Comparison of ENCODE assay signal across 12 mouse cellular contexts in genomic region chr3:27473801-27474599, GRCm38 (mm10).
DNase-seq lines count a peak whose midpoint lies in the region; ATAC-seq and TF ChIP-seq lines count a peak whose summit lies in the region.
"Had no signal": no experiment of that assay in that cellular context is flagged by ENCODE, and none has a peak within 500 bp of the region (broad histone marks: within the 10 kb centered on the region; RNA-seq: fewer than 3 reads in every experiment).

No protein-coding gene starts in this region.

- no peak for TF ChIP-seq CTCF in heart, adult 2 months (IDR thresholded peaks at IDR 0.05)
- TF ChIP-seq CTCF in Patski (IDR thresholded peaks at IDR 0.05), result no peak

- DNase-seq in heart, adult 2 months, result peak; percentile 45 to 76
- no peak for DNase-seq in Patski (ENCODE audit: low read depth, low spot score)
- DNase-seq in gastrocnemius, postnatal 36 days, result peak; percentile 30 to 34
- no peak for DNase-seq in cerebellum, postnatal 14 days
- DNase-seq: cerebellum, adult 11-12 months had no signal

- H3K27ac ChIP-seq in heart, adult 2 months, result peak overlapping the region; percentile 66
- H3K27ac ChIP-seq in heart, embryonic 11.5 days (ENCODE audit: low read depth, low read length), result no peak overlapping the region
- H3K27ac ChIP-seq in kidney, embryonic 16.5 days (ENCODE audit: low read length), result peak overlapping the region; percentile 41
- H3K27ac ChIP-seq in neural tube, embryonic 15.5 days (replicated peaks), result no peak overlapping the region
- H3K27ac ChIP-seq: embryonic facial prominence, embryonic 13.5 days; hindbrain, embryonic 13.5 days; macrophage had no signal

- CTCF ChIA-PET in Patski (lab: Charles Lee), result interaction anchor here (1.1 to 1.9 kb wide), 2 partner anchors 231 to 633 kb away, joined by 3 to 6 read pairs; no protein-coding TSS in a partner anchor

- H3K9me3 ChIP-seq in heart, embryonic 11.5 days (replicated peaks; ENCODE audit: control insufficient read depth, low read length), result 0 out of 2 replicates have a peak, but pooled peaks cover 3% of the 10 kb centered on the region
- H3K9me3 ChIP-seq in kidney, embryonic 16.5 days (ENCODE audit: low read length), result no peaks in the 10 kb centered on the region; the same call in 1 of the 2 replicates
- H3K9me3 ChIP-seq in neural tube, embryonic 15.5 days (replicated peaks), result no peaks in the 10 kb centered on the region
- H3K9me3 ChIP-seq: embryonic facial prominence, embryonic 13.5 days; hindbrain, embryonic 13.5 days had no signal

- H3K27me3 ChIP-seq in heart, adult 2 months (ENCODE audit: control insufficient read depth, insufficient read depth, low read length), result no peaks in the 10 kb centered on the region
- H3K27me3 ChIP-seq in heart, embryonic 11.5 days (ENCODE audit: control insufficient read depth, insufficient read depth, low read length), result no peaks in the 10 kb centered on the region
- H3K27me3 ChIP-seq in Patski, result no peaks in the 10 kb centered on the region
- no peaks in the 10 kb centered on the region for H3K27me3 ChIP-seq in kidney, embryonic 16.5 days (ENCODE audit: insufficient read depth, low read length)
- H3K27me3 ChIP-seq in neural tube, embryonic 15.5 days (replicated peaks), result no peaks in the 10 kb centered on the region
- H3K27me3 ChIP-seq: embryonic facial prominence, embryonic 13.5 days; hindbrain, embryonic 13.5 days had no signal

- intact Hi-C loops in heart, adult 2 months (cut with DNase I), result no loop called here
- intact Hi-C loops in gastrocnemius, postnatal 36 days (cut with DNase I), result no loop called here

- no peak for TF ChIP-seq POLR2A in heart, adult 2 months (IDR thresholded peaks at IDR 0.05; ENCODE audit: insufficient read depth, low read depth, low read length)

- in situ Hi-C loops in Patski (cut with MboI; ENCODE audit: low pct_unique_long_range_greater_than_20kb), result no loop called here

- peaks cover 6% of the 10 kb centered on the region for H3K4me1 ChIP-seq in heart, adult 2 months (ENCODE audit: control insufficient read depth, insufficient read depth, low read length)
- peaks cover 11% of the 10 kb centered on the region for H3K4me1 ChIP-seq in heart, embryonic 11.5 days (ENCODE audit: control insufficient read depth, insufficient read depth, low read length)
- H3K4me1 ChIP-seq in kidney, embryonic 16.5 days (ENCODE audit: insufficient read depth, low read length), result 0 out of 2 replicates have a peak, but pooled peaks cover 10% of the 10 kb centered on the region
- peaks cover 4% of the 10 kb centered on the region; the same call in 1 of the 2 replicates for H3K4me1 ChIP-seq in neural tube, embryonic 15.5 days

- no peak overlapping the region for H3K9ac ChIP-seq in heart, adult 2 months (ENCODE audit: low read depth, low read length)
- no peak overlapping the region for H3K9ac ChIP-seq in heart, embryonic 11.5 days (ENCODE audit: low read depth, low read length)
- no peak overlapping the region for H3K9ac ChIP-seq in kidney, embryonic 16.5 days (replicated peaks; ENCODE audit: low read length)
- no peak overlapping the region for H3K9ac ChIP-seq in neural tube, embryonic 15.5 days (replicated peaks)
- H3K9ac ChIP-seq: embryonic facial prominence, embryonic 13.5 days; hindbrain, embryonic 13.5 days had no signal

- no peaks in the 10 kb centered on the region for H3K36me3 ChIP-seq in heart, adult 2 months (ENCODE audit: control insufficient read depth, insufficient read depth, low read length)
- peaks cover 21% of the 10 kb centered on the region for H3K36me3 ChIP-seq in heart, embryonic 11.5 days (ENCODE audit: control insufficient read depth, insufficient read depth, low read length)
- H3K36me3 ChIP-seq in kidney, embryonic 16.5 days (ENCODE audit: insufficient read depth, low read length), result peaks cover 36% of the 10 kb centered on the region
- H3K36me3 ChIP-seq in neural tube, embryonic 15.5 days, result no peaks in the 10 kb centered on the region

- ATAC-seq in heart, embryonic 11.5 days (replicated peaks; ENCODE audit: insufficient number of reproducible peaks, low FRiP score, low TSS enrichment), result no peak
- ATAC-seq in Patski, result peak; percentile 46
- peak; percentile 74 for ATAC-seq in kidney, embryonic 16.5 days (ENCODE audit: low FRiP score, low TSS enrichment)
- ATAC-seq in neural tube, embryonic 15.5 days (ENCODE audit: low FRiP score), result no peak
- no peak for ATAC-seq in monocyte, adult 5-6 weeks (replicated peaks; ENCODE audit: insufficient number of reproducible peaks, low FRiP score, low TSS enrichment, poor library complexity, severe bottlenecking)

- no peaks in the 10 kb centered on the region for H3K79me2 ChIP-seq in heart, adult 2 months (replicated peaks; ENCODE audit: control insufficient read depth, insufficient read depth, low read length)

- 75% methylated on average over 14 of the region's 14 CpGs for WGBS in heart, adult 2 months
- WGBS in heart, embryonic 11.5 days (ENCODE audit: insufficient replicate concordance), result 89% methylated on average over 14 of the region's 14 CpGs
- WGBS in kidney, embryonic 16.5 days, result 74% methylated on average over 14 of the region's 14 CpGs
- 93% methylated on average over 14 of the region's 14 CpGs for WGBS in neural tube, embryonic 15.5 days

- POLR2A ChIA-PET in Patski (lab: Charles Lee), result no interaction called here

- no peak overlapping the region for H3K4me2 ChIP-seq in heart, embryonic 11.5 days
- no peak overlapping the region for H3K4me2 ChIP-seq in kidney, embryonic 16.5 days (replicated peaks; ENCODE audit: low read depth, low read length)
- no peak overlapping the region for H3K4me2 ChIP-seq in neural tube, embryonic 15.5 days
- H3K4me2 ChIP-seq: embryonic facial prominence, embryonic 13.5 days; hindbrain, embryonic 13.5 days had no signal

- H3K4me3 ChIP-seq in heart, adult 2 months, result no peak overlapping the region
- no peak overlapping the region for H3K4me3 ChIP-seq in heart, embryonic 11.5 days (ENCODE audit: low read depth, low read length)
- H3K4me3 ChIP-seq in kidney, embryonic 16.5 days (ENCODE audit: low read length), result no peak overlapping the region
- no peak overlapping the region for H3K4me3 ChIP-seq in neural tube, embryonic 15.5 days (replicated peaks)
- H3K4me3 ChIP-seq: embryonic facial prominence, embryonic 13.5 days; hindbrain, embryonic 13.5 days had no signal

- no peak for TF ChIP-seq EP300 in heart, adult 2 months (IDR thresholded peaks at IDR 0.05; ENCODE audit: insufficient read depth, low read depth, low read length)

Comparison
In these comparisons a context has a peak if more than half of its experiments do, and no peak if none do; other contexts are left out.
1. H3K27ac ChIP-seq: peak in heart, adult 2 months (single experiment) and kidney, embryonic 16.5 days (single experiment); none in heart, embryonic 11.5 days (single experiment) and neural tube, embryonic 15.5 days (single experiment).
2. DNase-seq: peak in heart, adult 2 months (2 of 2) and gastrocnemius, postnatal 36 days (2 of 2); none in Patski (single experiment) and cerebellum, postnatal 14 days (0 of 2).
3. ATAC-seq: peak in Patski (single experiment) and kidney, embryonic 16.5 days (single experiment); none in heart, embryonic 11.5 days (single experiment), neural tube, embryonic 15.5 days (single experiment) and monocyte, adult 5-6 weeks (single experiment).